7 mouse cellular contexts compared by ENCODE assay signal in genomic region chr14:115092081-115092480, GRCm38 (mm10). TPM values are rescaled to one million over a fixed set of nuclear protein-coding genes. Genes with fewer than 3 reads are reported as not detected.
DNase-seq lines count a peak whose midpoint lies in the region; ATAC-seq and TF ChIP-seq lines count a peak whose summit lies in the region.

Gene Gpc5, plus strand, starts transcription at chr14:115092215.

- peak; percentile 99 for ATAC-seq in kidney, embryonic 15.5 days (replicated peaks; ENCODE audit: low FRiP score)
- ATAC-seq in limb, embryonic 15.5 days (ENCODE audit: insufficient number of reproducible peaks, low FRiP score, low TSS enrichment, low read depth): peak; percentile 93
- ATAC-seq in midbrain, postnatal 0 days (ENCODE audit: low FRiP score): peak; percentile 99

- peak within 1 kb of the TSS; percentile 64 for H3K4me3 ChIP-seq in bone marrow macrophage, adult 2 months (ENCODE audit: insufficient read depth, low read length)
- peak within 1 kb of the TSS; percentile 49 for H3K4me3 ChIP-seq in embryonic fibroblast, embryonic 13.5 days (ENCODE audit: insufficient read depth, low read length)
- peak within 1 kb of the TSS; percentile 80 for H3K4me3 ChIP-seq in heart, embryonic 10.5 days
- H3K4me3 ChIP-seq in kidney, embryonic 15.5 days (replicated peaks): peak within 1 kb of the TSS; percentile 73
- H3K4me3 ChIP-seq in limb, embryonic 15.5 days: peak within 1 kb of the TSS; percentile 68
- H3K4me3 ChIP-seq in midbrain, postnatal 0 days (ENCODE audit: low read depth, low read length): peak within 1 kb of the TSS; percentile 57

- H3K9me3 ChIP-seq in heart, embryonic 10.5 days: no peaks in the 10 kb centered on the region
- H3K9me3 ChIP-seq in kidney, embryonic 15.5 days (replicated peaks): no peaks in the 10 kb centered on the region
- H3K9me3 ChIP-seq in limb, embryonic 15.5 days: no peaks in the 10 kb centered on the region
- H3K9me3 ChIP-seq in midbrain, postnatal 0 days (ENCODE audit: low read length): no peaks in the 10 kb centered on the region

- peaks cover 53% of the 10 kb centered on the region for H3K27me3 ChIP-seq in heart, embryonic 10.5 days (ENCODE audit: insufficient read depth, poor library complexity, severe bottlenecking)
- peaks cover 45% of the 10 kb centered on the region for H3K27me3 ChIP-seq in kidney, embryonic 15.5 days
- H3K27me3 ChIP-seq in limb, embryonic 15.5 days: peaks cover 29% of the 10 kb centered on the region
- peaks cover 3% of the 10 kb centered on the region; the same call in 1 of the 2 replicates for H3K27me3 ChIP-seq in midbrain, postnatal 0 days (ENCODE audit: insufficient read depth, low read length)

- DNase-seq in heart, embryonic 10.5 days (ENCODE audit: low spot score): peak; percentile 91
- peak; percentile 88 for DNase-seq in midbrain, postnatal 0 days (ENCODE audit: low spot score)
- peak; percentile 56 to 82 for DNase-seq in spleen, postnatal 10 days (ENCODE audit: low spot score in 2 of 2)

- no peaks in the 10 kb centered on the region for H3K4me1 ChIP-seq in bone marrow macrophage, adult 2 months (ENCODE audit: control insufficient read depth, insufficient read depth, low read length)
- no peaks in the 10 kb centered on the region for H3K4me1 ChIP-seq in embryonic fibroblast, embryonic 13.5 days (ENCODE audit: control insufficient read depth, insufficient read depth, low read length)
- peaks cover 8% of the 10 kb centered on the region; the same call in 1 of the 2 replicates for H3K4me1 ChIP-seq in heart, embryonic 10.5 days
- peaks cover 10% of the 10 kb centered on the region; the same call in 1 of the 2 replicates for H3K4me1 ChIP-seq in kidney, embryonic 15.5 days
- H3K4me1 ChIP-seq in limb, embryonic 15.5 days: peaks cover 10% of the 10 kb centered on the region
- peaks cover 3% of the 10 kb centered on the region; the same call in 1 of the 2 replicates for H3K4me1 ChIP-seq in midbrain, postnatal 0 days (ENCODE audit: insufficient read depth, low read length)

- no peak within 1 kb of the TSS for H3K27ac ChIP-seq in bone marrow macrophage, adult 2 months (ENCODE audit: insufficient read depth, low read depth, low read length)
- no peak within 1 kb of the TSS for H3K27ac ChIP-seq in embryonic fibroblast, embryonic 13.5 days (ENCODE audit: insufficient read depth, low read length)
- H3K27ac ChIP-seq in heart, embryonic 10.5 days: peak within 1 kb of the TSS; percentile 47; the same call in 1 of the 2 replicates
- H3K27ac ChIP-seq in kidney, embryonic 15.5 days: 0 out of 2 replicates have a peak within 1 kb of the TSS, but pooled peaks have one; percentile 18
- H3K27ac ChIP-seq in limb, embryonic 15.5 days: no peak within 1 kb of the TSS
- no peak within 1 kb of the TSS for H3K27ac ChIP-seq in midbrain, postnatal 0 days (ENCODE audit: low read depth, low read length)

- no peak for TF ChIP-seq POLR2A in bone marrow macrophage, adult 2 months (IDR thresholded peaks at IDR 0.05; ENCODE audit: borderline replicate concordance, low read depth, low read length)
- TF ChIP-seq POLR2A in embryonic fibroblast, embryonic 13.5 days (IDR thresholded peaks at IDR 0.05; ENCODE audit: low read depth, low read length): no peak

- H3K4me2 ChIP-seq in kidney, embryonic 15.5 days: peak within 1 kb of the TSS; percentile 88
- H3K4me2 ChIP-seq in limb, embryonic 15.5 days: peak within 1 kb of the TSS; percentile 96
- peak within 1 kb of the TSS; percentile 89 for H3K4me2 ChIP-seq in midbrain, postnatal 0 days (ENCODE audit: low read depth, low read length, poor library complexity, severe bottlenecking)

- H3K36me3 ChIP-seq in heart, embryonic 10.5 days: no peaks in the 10 kb centered on the region
- no peaks in the 10 kb centered on the region for H3K36me3 ChIP-seq in kidney, embryonic 15.5 days
- H3K36me3 ChIP-seq in limb, embryonic 15.5 days: no peaks in the 10 kb centered on the region
- no peaks in the 10 kb centered on the region for H3K36me3 ChIP-seq in midbrain, postnatal 0 days (ENCODE audit: insufficient read depth, low read length)

- TF ChIP-seq CTCF in bone marrow macrophage, adult 2 months (IDR thresholded peaks at IDR 0.05; ENCODE audit: low read depth, low read length): no peak
- TF ChIP-seq CTCF in embryonic fibroblast, embryonic 13.5 days (IDR thresholded peaks at IDR 0.05; ENCODE audit: borderline replicate concordance, insufficient read depth, low read length): no peak
- TF ChIP-seq CTCF in midbrain, postnatal 0 days (IDR thresholded peaks at IDR 0.05): no peak

- peak within 1 kb of the TSS; percentile 39 for H3K9ac ChIP-seq in kidney, embryonic 15.5 days
- no peak within 1 kb of the TSS; the same call in 1 of the 2 replicates for H3K9ac ChIP-seq in limb, embryonic 15.5 days
- H3K9ac ChIP-seq in midbrain, postnatal 0 days (replicated peaks; ENCODE audit: low read length, poor library complexity, severe bottlenecking): peak within 1 kb of the TSS; percentile 63

- under 1% methylated on average over 31 of the region's 31 CpGs for WGBS in heart, embryonic 10.5 days
- WGBS in kidney, embryonic 15.5 days: 0% methylated on average over 31 of the region's 31 CpGs
- under 1% methylated on average over 27 of the region's 31 CpGs for WGBS in limb, embryonic 15.5 days
- WGBS in midbrain, postnatal 0 days: 0% methylated on average over 31 of the region's 31 CpGs

RNA-seq across cellular contexts. Expression of gene Gpc5, which starts in this region (rescaled TPM):
- polyA plus RNA-seq in bone marrow macrophage, adult 2 months (2012; ENCODE audit: insufficient read depth, insufficient read length, missing spikeins): not detected in 2 replicates
- not detected in 2 replicates for polyA plus RNA-seq in embryonic fibroblast, embryonic 13.5 days (2011; ENCODE audit: insufficient read length, low read depth, missing spikeins)
- 0.50 and 0.63 TPM in 2 replicates for polyA plus RNA-seq in heart, embryonic 10.5 days (2016; fragmentation: Nextera tagmentation; extraction: Ambion mirVana)
- polyA plus RNA-seq in kidney, embryonic 15.5 days (2015; fragmentation: Nextera tagmentation; extraction: Ambion mirVana): 10.2 and 11.1 TPM in 2 replicates
- 1.1 and 1.5 TPM in 2 replicates for polyA plus RNA-seq in limb, embryonic 15.5 days (2015; fragmentation: Nextera tagmentation; extraction: Ambion mirVana)
- total RNA-seq in midbrain, postnatal 0 days (2014; rRNA removed): 23.0 and 23.9 TPM in 2 replicates
- 13.8 and 14.3 TPM in 2 replicates for polyA plus RNA-seq in midbrain, postnatal 0 days (2015; fragmentation: Nextera tagmentation; extraction: Ambion mirVana)

Comparison
In these comparisons a context has a peak if more than half of its experiments do, and no peak if none do; other contexts are left out.
1. Peak in DNase-seq, H3K4me3 ChIP-seq and H3K27ac ChIP-seq in heart, embryonic 10.5 days; RNA of the gene not detected or under 1 TPM.